In the genomic region with DNA sequence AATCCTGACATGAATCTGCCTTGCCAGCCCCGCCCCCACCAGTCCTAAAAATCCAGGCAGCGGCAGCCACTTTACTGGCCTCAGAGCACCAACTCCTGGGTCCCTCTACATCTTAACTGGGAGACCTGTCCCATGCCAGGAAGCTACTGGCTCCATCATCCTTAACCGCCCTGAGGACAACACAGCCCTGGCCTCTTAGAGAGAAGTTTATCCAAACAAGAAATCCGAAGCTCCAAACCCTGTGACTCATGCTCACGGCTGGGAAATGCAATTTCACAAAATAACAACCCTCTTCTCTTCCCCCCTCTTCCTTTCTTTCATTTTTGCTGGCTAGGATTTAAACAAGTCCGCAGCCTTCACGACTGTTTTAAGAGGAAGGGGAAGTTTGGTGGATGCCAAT, we compare ENCODE assay signal across 10 mouse cellular contexts. TPM values are rescaled to one million over a fixed set of nuclear protein-coding genes. Genes with fewer than 3 reads are reported as not detected.
DNase-seq lines count a peak whose midpoint lies in the region; ATAC-seq and TF ChIP-seq lines count a peak whose summit lies in the region.
"Had no signal": no experiment of that assay in that cellular context is flagged by ENCODE, and none has a peak within 500 bp of the region (broad histone marks: within the 10 kb centered on the region; RNA-seq: fewer than 3 reads in every experiment).

No protein-coding gene starts in this region.

- 27% methylated on average over 7 of the region's 7 CpGs for WGBS in kidney, postnatal 0 days
- 32% methylated on average over 7 of the region's 7 CpGs for WGBS in embryonic facial prominence, embryonic 12.5 days
- WGBS in macrophage (ENCODE audit: missing documents), result 31% methylated on average over 7 of the region's 7 CpGs
- 54% methylated on average over 7 of the region's 7 CpGs for WGBS in liver, embryonic 11.5 days

- H3K9ac ChIP-seq in kidney, postnatal 0 days (ENCODE audit: low read depth, low read length), result 0 out of 2 replicates have a peak overlapping the region, but pooled peaks have one; percentile 6
- no peak overlapping the region for H3K9ac ChIP-seq in embryonic facial prominence, embryonic 12.5 days
- H3K9ac ChIP-seq in liver, embryonic 11.5 days (ENCODE audit: low read depth, low read length), result no peak overlapping the region
- H3K9ac ChIP-seq: neural tube, embryonic 13.5 days had no signal

- H3K4me2 ChIP-seq in kidney, postnatal 0 days (ENCODE audit: low read length), result peak overlapping the region; percentile 4; the same call in 1 of the 2 replicates
- no peak overlapping the region for H3K4me2 ChIP-seq in embryonic facial prominence, embryonic 12.5 days (replicated peaks)
- no peak overlapping the region for H3K4me2 ChIP-seq in liver, embryonic 11.5 days
- H3K4me2 ChIP-seq: neural tube, embryonic 13.5 days had no signal

- H3K4me3 ChIP-seq in kidney, postnatal 0 days (replicated peaks; ENCODE audit: low read depth, low read length), result no peak overlapping the region
- H3K4me3 ChIP-seq in embryonic facial prominence, embryonic 12.5 days, result no peak overlapping the region
- no peak overlapping the region for H3K4me3 ChIP-seq in macrophage (ENCODE audit: inconsistent target)
- H3K4me3 ChIP-seq in liver, embryonic 11.5 days (ENCODE audit: low read depth, low read length), result no peak overlapping the region
- H3K4me3 ChIP-seq: midbrain, embryonic 10.5 days; neural tube, embryonic 13.5 days had no signal

- peak overlapping the region; percentile 60; the same call in 1 of the 2 replicates for H3K27ac ChIP-seq in kidney, postnatal 0 days
- peak overlapping the region; percentile 70 for H3K27ac ChIP-seq in embryonic facial prominence, embryonic 12.5 days
- peak overlapping the region; percentile 82 for H3K27ac ChIP-seq in macrophage
- H3K27ac ChIP-seq in liver, embryonic 11.5 days (ENCODE audit: low read depth, low read length), result no peak overlapping the region
- H3K27ac ChIP-seq: midbrain, embryonic 10.5 days; neural tube, embryonic 13.5 days had no signal

- DNase-seq in kidney, postnatal 0 days (ENCODE audit: low spot score), result peak; percentile 63
- DNase-seq in kidney, adult 11 months, result no peak
- no peak for DNase-seq in Patski (ENCODE audit: low read depth, low spot score)
- no peak for DNase-seq in liver, embryonic 11.5 days (ENCODE audit: low spot score)
- no peak for DNase-seq in retina, postnatal 1 day
- DNase-seq: right cerebral cortex, postnatal 4 days had no signal

- H3K79me2 ChIP-seq in macrophage (ENCODE audit: inconsistent target), result peaks cover 21% of the 10 kb centered on the region; the same call in 1 of the 2 replicates

- H3K4me1 ChIP-seq in kidney, postnatal 0 days (replicated peaks; ENCODE audit: insufficient read depth, low read length), result peaks cover 14% of the 10 kb centered on the region
- peaks cover 67% of the 10 kb centered on the region for H3K4me1 ChIP-seq in embryonic facial prominence, embryonic 12.5 days
- peaks cover 20% of the 10 kb centered on the region for H3K4me1 ChIP-seq in liver, embryonic 11.5 days (replicated peaks; ENCODE audit: control insufficient read depth, insufficient read depth, low read length)

- POLR2A ChIA-PET in Patski (lab: Charles Lee), result interaction anchor here (1.4 to 1.9 kb wide), 2 partner anchors 9 to 11 kb away, joined by 3 to 7 read pairs; partner anchors contain the start of gene Zcchc24

- no peaks in the 10 kb centered on the region for H3K36me3 ChIP-seq in kidney, postnatal 0 days (ENCODE audit: insufficient read depth, low read length)
- H3K36me3 ChIP-seq in embryonic facial prominence, embryonic 12.5 days, result peaks cover 14% of the 10 kb centered on the region
- H3K36me3 ChIP-seq in macrophage (ENCODE audit: inconsistent target), result peaks cover 22% of the 10 kb centered on the region; the same call in 1 of the 2 replicates
- peaks cover 2% of the 10 kb centered on the region; the same call in 1 of the 2 replicates for H3K36me3 ChIP-seq in liver, embryonic 11.5 days (ENCODE audit: control insufficient read depth, insufficient read depth, low read length)
- H3K36me3 ChIP-seq: midbrain, embryonic 10.5 days; neural tube, embryonic 13.5 days had no signal

- CTCF ChIA-PET in Patski (lab: Charles Lee), result no interaction called here

- TF ChIP-seq CTCF in kidney, postnatal 0 days (IDR thresholded peaks at IDR 0.05; ENCODE audit: low read depth), result no peak
- TF ChIP-seq CTCF in Patski (IDR thresholded peaks at IDR 0.05), result no peak

- no peaks in the 10 kb centered on the region for H3K27me3 ChIP-seq in kidney, postnatal 0 days (ENCODE audit: insufficient read depth, low read length)
- H3K27me3 ChIP-seq in Patski, result no peaks in the 10 kb centered on the region
- no peaks in the 10 kb centered on the region for H3K27me3 ChIP-seq in embryonic facial prominence, embryonic 12.5 days
- H3K27me3 ChIP-seq in liver, embryonic 11.5 days (replicated peaks; ENCODE audit: control insufficient read depth, insufficient read depth, low read length), result no peaks in the 10 kb centered on the region; the same call in 1 of the 2 replicates
- H3K27me3 ChIP-seq: neural tube, embryonic 13.5 days had no signal

- in situ Hi-C loops in Patski (cut with MboI; ENCODE audit: low pct_unique_long_range_greater_than_20kb), result no loop called here

- 0 out of 2 replicates have a peak, but pooled peaks have one; percentile 27 for ATAC-seq in kidney, postnatal 0 days (replicated peaks; ENCODE audit: low FRiP score, low read depth)
- peak; percentile 36 for ATAC-seq in Patski
- no peak for ATAC-seq in embryonic facial prominence, embryonic 12.5 days (ENCODE audit: insufficient number of reproducible peaks, insufficient read depth, low FRiP score, low TSS enrichment)
- ATAC-seq in liver, embryonic 11.5 days (replicated peaks; ENCODE audit: low FRiP score), result no peak

- no peaks in the 10 kb centered on the region for H3K9me3 ChIP-seq in kidney, postnatal 0 days (replicated peaks; ENCODE audit: low read length)
- no peaks in the 10 kb centered on the region for H3K9me3 ChIP-seq in embryonic facial prominence, embryonic 12.5 days
- H3K9me3 ChIP-seq in liver, embryonic 11.5 days (ENCODE audit: control insufficient read depth, low read length), result no peaks in the 10 kb centered on the region
- H3K9me3 ChIP-seq: midbrain, embryonic 10.5 days; neural tube, embryonic 13.5 days had no signal

RNA-seq across cellular contexts. Expression of gene Zcchc24, which starts 9.3 kb away (rescaled TPM):
- polyA plus RNA-seq in kidney, postnatal 0 days (2015; fragmentation: Nextera tagmentation; extraction: Ambion mirVana), result 15.7 and 15.9 TPM in 2 replicates
- polyA plus RNA-seq in Patski (2021) (29.0 TPM), macrophage (2018) (26.2 to 48.4 TPM (median 38.0 TPM) in 3 replicates)
- polyA plus RNA-seq in embryonic facial prominence, embryonic 12.5 days (2016; fragmentation: Nextera tagmentation; extraction: Ambion mirVana), result 47.3 and 47.4 TPM in 2 replicates
- 10 to 100 TPM in 18 of 26 experiments, 1 to 10 TPM in 8; 1.4 to 30.9 (median 18.0) TPM for total RNA-seq in macrophage (2018; cell fraction: chromatin; rRNA removed)
- 10 to 100 TPM; 16.0 to 49.3 (median 30.4) TPM for total RNA-seq in macrophage (2018; cell fraction: cytosol; rRNA removed)
- 10 to 100 TPM; 10.2 to 59.8 (median 28.2) TPM for total RNA-seq in macrophage (2018; cell fraction: nucleus; rRNA removed)
- polyA plus RNA-seq in liver, embryonic 11.5 days (2014; fragmentation: Nextera tagmentation; extraction: Ambion mirVana), result 11.3 and 13.4 TPM in 2 replicates

Comparison
In these comparisons a context has a peak if more than half of its experiments do, and no peak if none do; other contexts are left out.
1. ATAC-seq: peak in kidney, postnatal 0 days (single experiment) and Patski (single experiment); none in embryonic facial prominence, embryonic 12.5 days (single experiment) and liver, embryonic 11.5 days (single experiment).